Mouse (Mus musculus) hindbrain, embryonic 12.5 days (tissue): ENCODE results near the gene E2f2. TPM values are rescaled to one million over a fixed set of nuclear protein-coding genes. Genes with fewer than 3 reads are reported as not detected.

Experiments used
- ATAC-seq: fragments of 200-750 bp; cut with Nextera tagmentation; 2 replicates; pipeline ENCODE4 v1.8.0; 2017; ENCODE audit warnings: moderate TSS enrichment; ENCODE audit not compliant: low FRiP score
- H3K27ac ChIP-seq: fragments of 300-500 bp; sonication (generic); 2 replicates; pipeline ENCODE4 v1.5.1; 2016; ENCODE audit warnings: mild to moderate bottlenecking
- H3K27me3 ChIP-seq: fragments of 300-500 bp; sonication (generic); 2 replicates; pipeline ENCODE4 v1.6.1; 2016; ENCODE audit warnings: mild to moderate bottlenecking
- H3K36me3 ChIP-seq: fragments of 300-500 bp; sonication (generic); 2 replicates; pipeline ENCODE4 v1.6.1; 2016; ENCODE audit warnings: mild to moderate bottlenecking
- H3K4me1 ChIP-seq: fragments of 300-500 bp; sonication (generic); 2 replicates; pipeline ENCODE4 v1.6.1; 2016
- H3K4me2 ChIP-seq: fragments of 300-500 bp; sonication (generic); replicated peaks from 2 replicates; pipeline ENCODE4 v1.6.1; 2016; ENCODE audit warnings: mild to moderate bottlenecking
- H3K4me3 ChIP-seq: fragments of 300-500 bp; sonication (generic); 2 replicates; pipeline ENCODE4 v1.5.1; 2016; ENCODE audit warnings: mild to moderate bottlenecking
- H3K9ac ChIP-seq: fragments of 300-500 bp; sonication (generic); 2 replicates; pipeline ENCODE4 v1.6.1; 2016; ENCODE audit warnings: mild to moderate bottlenecking, moderate library complexity
- H3K9me3 ChIP-seq: fragments of 300-500 bp; sonication (generic); replicated peaks from 2 replicates; pipeline ENCODE4 v1.6.1; 2016; ENCODE audit warnings: mild to moderate bottlenecking
- WGBS: fragments of 180-500 bp; shearing (Covaris S2); methylation state at CpG from one replicate; pipeline ENCODE4 v1.1.7; 2016; 5-methylcytosine and 5-hydroxymethylcytosine counted together
- polyA plus RNA-seq: library from polyadenylated mRNA; unstranded; fragments of >200 nt; fragmentation: Nextera tagmentation; extraction: Ambion mirVana; gene quantifications from 2 replicates; pipeline ENCODE4 v1.2.1, GENCODE M21; 2016

E2f2 gene
- polyA plus RNA-seq, 1 experiment from 2014 or later: 7.0 TPM

GRCm38 (mm10) chr4:136218595-136219214, 46.5 kb downstream of the E2f2 start:
- Histone ChIP-seq H3K4me2 (peak overlapping the region; percentile 26), H3K36me3 (no peaks in the 10 kb centered on the region; the same call in 1 of the 2 replicates), H3K27ac (peak overlapping the region; percentile 78), H3K9me3 (no peaks in the 10 kb centered on the region), H3K9ac (no peak overlapping the region), H3K4me1 (peaks cover 42% of the 10 kb centered on the region), H3K27me3 (peaks cover 20% of the 10 kb centered on the region; the same call in 1 of the 2 replicates), H3K4me3 (no peak overlapping the region)
- WGBS: 6% methylated on average over 18 of the region's 18 CpGs
- no peak; the same call in 1 of the 2 replicates for ATAC-seq

GRCm38 (mm10) chr4:136220133-136220775, 48.1 kb downstream of the E2f2 start:
- H3K4me3 ChIP-seq: no peak overlapping the region
- peaks cover 20% of the 10 kb centered on the region; the same call in 1 of the 2 replicates for H3K27me3 ChIP-seq
- peak overlapping the region; percentile 55; the same call in 1 of the 2 replicates for H3K27ac ChIP-seq
- peak overlapping the region; percentile 24 for H3K4me2 ChIP-seq
- ATAC-seq: no peak
- no peaks in the 10 kb centered on the region for H3K36me3 ChIP-seq
- 7% methylated on average over 17 of the region's 17 CpGs for WGBS
- H3K9me3 ChIP-seq: no peaks in the 10 kb centered on the region
- H3K4me1 ChIP-seq: peaks cover 52% of the 10 kb centered on the region
- H3K9ac ChIP-seq: no peak overlapping the region

GRCm38 (mm10) chr4:136223549-136224239, 51.5 kb downstream of the E2f2 start:
- H3K36me3 ChIP-seq: no peaks in the 10 kb centered on the region
- no peaks in the 10 kb centered on the region for H3K9me3 ChIP-seq
- H3K4me1 ChIP-seq: peaks cover 35% of the 10 kb centered on the region
- H3K27ac ChIP-seq: peak overlapping the region; percentile 81
- H3K4me3 ChIP-seq: no peak overlapping the region
- ATAC-seq: peak; percentile 89
- peaks cover 20% of the 10 kb centered on the region; the same call in 1 of the 2 replicates for H3K27me3 ChIP-seq
- no peak overlapping the region for H3K9ac ChIP-seq
- H3K4me2 ChIP-seq: no peak overlapping the region
- WGBS: 55% methylated on average over 13 of the region's 13 CpGs

- Histone ChIP-seq H3K36me3 (no peaks in the 10 kb centered on the region), H3K4me1 (peaks cover 30% of the 10 kb centered on the region), H3K9me3 (no peaks in the 10 kb centered on the region), H3K27ac (peak overlapping the region; percentile 81), H3K9ac (no peak overlapping the region), H3K4me3 (no peak overlapping the region), H3K27me3 (peaks cover 15% of the 10 kb centered on the region; the same call in 1 of the 2 replicates), H3K4me2 (no peak overlapping the region)
- 53% methylated on average over 5 of the region's 5 CpGs for WGBS
- peak; percentile 64 for ATAC-seq
Measured at GRCm38 (mm10) chr4:136224240-136224559, 52.0 kb downstream of the E2f2 start.

GRCm38 (mm10) chr4:136224677-136225460, 52.7 kb downstream of the E2f2 start:
- peak overlapping the region; percentile 81; the same call in 1 of the 2 replicates for H3K27ac ChIP-seq
- no peak for ATAC-seq
- peaks cover 23% of the 10 kb centered on the region for H3K4me1 ChIP-seq
- no peak overlapping the region for H3K9ac ChIP-seq
- 79% methylated on average over 23 of the region's 23 CpGs for WGBS
- H3K4me2 ChIP-seq: no peak overlapping the region
- H3K36me3 ChIP-seq: no peaks in the 10 kb centered on the region
- peaks cover 8% of the 10 kb centered on the region; the same call in 1 of the 2 replicates for H3K27me3 ChIP-seq
- no peaks in the 10 kb centered on the region for H3K9me3 ChIP-seq
- no peak overlapping the region for H3K4me3 ChIP-seq

GRCm38 (mm10) chr4:136227408-136227807, 55.2 kb downstream of the E2f2 start:
- H3K27me3 ChIP-seq: no peaks in the 10 kb centered on the region
- H3K36me3 ChIP-seq: no peaks in the 10 kb centered on the region
- no peak overlapping the region for H3K9ac ChIP-seq
- H3K9me3 ChIP-seq: no peaks in the 10 kb centered on the region
- H3K4me3 ChIP-seq: no peak overlapping the region
- no peak for ATAC-seq
- no peak overlapping the region for H3K27ac ChIP-seq
- H3K4me1 ChIP-seq: peaks cover 17% of the 10 kb centered on the region
- 76% methylated on average over 7 of the region's 7 CpGs for WGBS
- H3K4me2 ChIP-seq: no peak overlapping the region

GRCm38 (mm10) chr4:136228640-136229039, 56.4 kb downstream of the E2f2 start:
- Histone ChIP-seq H3K27ac (no peak overlapping the region), H3K36me3 (no peaks in the 10 kb centered on the region), H3K27me3 (no peaks in the 10 kb centered on the region), H3K4me3 (no peak overlapping the region), H3K4me1 (peaks cover 11% of the 10 kb centered on the region), H3K4me2 (no peak overlapping the region), H3K9ac (no peak overlapping the region), H3K9me3 (no peaks in the 10 kb centered on the region)
- no peak for ATAC-seq
- 69% methylated on average over 5 of the region's 5 CpGs for WGBS

- Histone ChIP-seq H3K36me3 (peaks cover 11% of the 10 kb centered on the region; the same call in 1 of the 2 replicates), H3K4me2 (peak overlapping the region; percentile 19; the same call in 1 of the 2 replicates), H3K9ac (no peak overlapping the region), H3K9me3 (no peaks in the 10 kb centered on the region), H3K27me3 (peaks cover 37% of the 10 kb centered on the region), H3K4me3 (no peak overlapping the region), H3K27ac (no peak overlapping the region), H3K4me1 (peaks cover 11% of the 10 kb centered on the region)
- 20% methylated on average over 13 of the region's 13 CpGs for WGBS
- ATAC-seq: no peak
Measured at GRCm38 (mm10) chr4:136238669-136239068, 66.5 kb downstream of the E2f2 start.

DNA sequence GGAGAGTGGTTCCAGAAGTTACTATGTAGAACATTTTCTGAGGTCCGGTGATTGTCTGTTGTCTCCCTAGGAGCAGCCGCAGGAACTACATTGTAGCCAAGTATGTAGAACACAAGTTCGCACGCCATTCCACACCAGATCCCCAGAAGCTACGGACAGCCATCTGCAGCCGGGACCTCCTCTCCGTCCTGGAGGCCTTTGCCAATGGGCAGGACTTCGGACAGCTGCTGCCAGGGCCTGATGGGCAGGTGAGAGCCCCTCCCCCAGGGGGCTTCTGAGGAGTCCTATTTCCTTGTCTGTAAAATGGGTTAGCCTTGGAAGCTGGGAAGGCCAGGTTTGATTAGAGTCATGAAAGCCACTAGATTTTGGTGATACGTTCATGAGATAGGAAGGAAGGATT, 66.9 kb downstream of the E2f2 start:
- Histone ChIP-seq H3K4me2 (no peak overlapping the region), H3K27ac (no peak overlapping the region), H3K4me3 (no peak overlapping the region), H3K27me3 (peaks cover 39% of the 10 kb centered on the region), H3K9me3 (no peaks in the 10 kb centered on the region), H3K4me1 (peaks cover 11% of the 10 kb centered on the region), H3K9ac (no peak overlapping the region), H3K36me3 (peaks cover 13% of the 10 kb centered on the region; the same call in 1 of the 2 replicates)
- whole genome bisulfite sequencing: 75% methylated on average over 9 of the region's 9 CpGs
- ATAC-seq: no peak

DNA sequence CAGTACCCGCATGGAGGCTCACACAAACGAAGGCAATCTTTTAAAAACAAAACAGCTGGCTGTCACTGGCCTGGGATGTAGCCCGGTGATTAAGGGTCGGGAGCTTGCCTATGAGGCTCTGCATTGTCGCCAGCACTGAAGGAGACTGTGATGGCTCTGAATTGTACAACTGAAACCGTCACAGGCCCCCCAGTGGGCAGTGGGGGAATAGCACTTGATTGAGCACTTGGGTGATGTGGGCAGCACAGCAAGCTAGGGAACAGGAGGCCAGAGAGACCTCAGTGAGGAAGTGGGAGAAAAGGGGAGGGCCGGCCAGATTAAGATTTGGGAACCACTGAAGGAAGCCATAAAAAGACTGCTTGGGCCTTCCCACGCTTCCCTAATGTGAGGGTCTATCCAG, 67.4 kb downstream of the E2f2 start:
- peaks cover 10% of the 10 kb centered on the region; the same call in 1 of the 2 replicates for H3K36me3 ChIP-seq
- H3K9ac ChIP-seq: no peak overlapping the region
- ATAC-seq: no peak
- 22% methylated on average over 8 of the region's 8 CpGs for WGBS
- peaks cover 11% of the 10 kb centered on the region for H3K4me1 ChIP-seq
- no peaks in the 10 kb centered on the region for H3K9me3 ChIP-seq
- H3K4me2 ChIP-seq: no peak overlapping the region
- H3K4me3 ChIP-seq: no peak overlapping the region
- H3K27ac ChIP-seq: no peak overlapping the region
- peaks cover 44% of the 10 kb centered on the region for H3K27me3 ChIP-seq

GRCm38 (mm10) chr4:136240123-136240522, 67.9 kb downstream of the E2f2 start:
- Histone ChIP-seq H3K9me3 (no peaks in the 10 kb centered on the region), H3K27me3 (peaks cover 49% of the 10 kb centered on the region), H3K9ac (no peak overlapping the region), H3K36me3 (0 out of 2 replicates have a peak, but pooled peaks cover 9% of the 10 kb centered on the region), H3K4me2 (no peak overlapping the region), H3K4me1 (peaks cover 11% of the 10 kb centered on the region), H3K4me3 (no peak overlapping the region), H3K27ac (no peak overlapping the region)
- 70% methylated on average over 14 of the region's 14 CpGs for WGBS
- ATAC-seq: peak; percentile 22; the same call in 1 of the 2 replicates

DNA sequence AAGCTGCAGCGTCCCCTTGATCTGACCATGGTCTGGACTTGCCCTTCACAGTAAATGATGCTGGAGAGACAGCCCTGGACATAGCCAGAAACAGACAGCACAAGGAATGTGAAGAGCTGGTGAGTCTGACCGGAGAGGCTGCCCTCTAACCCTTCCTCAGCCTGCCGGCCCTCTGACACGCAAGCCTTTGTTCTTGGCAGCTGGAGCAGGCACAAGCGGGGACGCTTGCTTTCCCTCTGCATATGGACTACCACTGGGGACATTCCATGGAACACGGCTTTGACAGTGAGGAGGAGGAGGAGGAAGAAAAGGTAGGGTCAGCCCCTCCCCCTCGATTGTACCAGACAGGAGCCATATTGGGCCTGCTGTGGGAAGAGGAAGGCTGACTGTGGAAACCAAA, 68.8 kb downstream of the E2f2 start:
- WGBS: 20% methylated on average over 8 of the region's 8 CpGs

More for the DNA sequence above, 68.8 kb downstream of the E2f2 start:
- H3K36me3 ChIP-seq: 0 out of 2 replicates have a peak, but pooled peaks cover 7% of the 10 kb centered on the region
- no peak overlapping the region for H3K4me2 ChIP-seq
- no peak overlapping the region for H3K9ac ChIP-seq
- H3K27ac ChIP-seq: no peak overlapping the region
- H3K9me3 ChIP-seq: no peaks in the 10 kb centered on the region
- H3K27me3 ChIP-seq: peaks cover 57% of the 10 kb centered on the region
- no peak overlapping the region for H3K4me3 ChIP-seq
- no peak for ATAC-seq
- H3K4me1 ChIP-seq: peaks cover 13% of the 10 kb centered on the region
